Comparison of ENCODE assay signal across 18 mouse cellular contexts in genomic region chr13:113341161-113341560, GRCm38 (mm10). TPM values are rescaled to one million over a fixed set of nuclear protein-coding genes. Genes with fewer than 3 reads are reported as not detected.
"Had no signal": no experiment of that assay in that cellular context is flagged by ENCODE, and none has a peak within 500 bp of the region (broad histone marks: within the 10 kb centered on the region; RNA-seq: fewer than 3 reads in every experiment).

No protein-coding gene starts in this region.

- H3K4me1 ChIP-seq: liver, embryonic 15.5 days; lung, embryonic 15.5 days; midbrain, embryonic 12.5 days; neural tube, embryonic 15.5 days had no signal

- H3K4me2 ChIP-seq: liver, embryonic 15.5 days; lung, embryonic 15.5 days; midbrain, embryonic 12.5 days; neural tube, embryonic 13.5 days; neural tube, embryonic 15.5 days had no signal

- H3K27me3 ChIP-seq: liver, embryonic 15.5 days; lung, embryonic 15.5 days; midbrain, embryonic 12.5 days; neural tube, embryonic 13.5 days; neural tube, embryonic 15.5 days had no signal

- DNase-seq: liver, postnatal 0 days; lung, adult 2 months; lung, postnatal 14 days; lung, postnatal 36 days; midbrain, embryonic 14.5 days; retina, postnatal 1 day; right cerebral cortex, postnatal 14 days; thymus, adult 18-20 months; thymus, postnatal 14 days; thymus, postnatal 36 days had no signal

- H3K9me3 ChIP-seq: liver, embryonic 15.5 days; lung, embryonic 15.5 days; midbrain, embryonic 12.5 days; neural tube, embryonic 13.5 days; neural tube, embryonic 15.5 days had no signal

- H3K36me3 ChIP-seq: liver, embryonic 15.5 days; lung, embryonic 15.5 days; midbrain, embryonic 12.5 days; neural tube, embryonic 13.5 days; neural tube, embryonic 15.5 days had no signal

- H3K27ac ChIP-seq: liver, embryonic 15.5 days; lung, embryonic 15.5 days; macrophage; midbrain, embryonic 12.5 days; neural tube, embryonic 13.5 days; neural tube, embryonic 15.5 days had no signal

- ATAC-seq: liver, postnatal 0 days; lung, postnatal 0 days; midbrain, embryonic 16.5 days had no signal

- H3K4me3 ChIP-seq: liver, embryonic 15.5 days; lung, embryonic 15.5 days; midbrain, embryonic 12.5 days; neural tube, embryonic 13.5 days; neural tube, embryonic 15.5 days had no signal

- H3K9ac ChIP-seq: liver, embryonic 15.5 days; liver, postnatal 0 days; lung, embryonic 15.5 days; midbrain, embryonic 12.5 days; neural tube, embryonic 13.5 days; neural tube, embryonic 15.5 days had no signal

RNA-seq across cellular contexts. Expression of gene BC067074, which starts 48.2 kb away (rescaled TPM):
- polyA plus RNA-seq: macrophage had no signal
